Mouse (Mus musculus) bone marrow macrophage, adult 2 months (primary cell): ENCODE results near the gene Arhgap33. TPM values are rescaled to one million over a fixed set of nuclear protein-coding genes. Genes with fewer than 3 reads are reported as not detected.

Experiments used
- H3K27ac ChIP-seq: 2 replicates; pipeline ENCODE4 v1.5.1; 2012; ENCODE audit warnings: low read depth, low read length; ENCODE audit not compliant: insufficient read depth
- H3K4me1 ChIP-seq: 2 replicates; pipeline ENCODE4 v1.6.1; 2012; ENCODE audit warnings: low read length; ENCODE audit not compliant: control insufficient read depth, insufficient read depth
- H3K4me3 ChIP-seq: 2 replicates; pipeline ENCODE4 v1.5.1; 2012; ENCODE audit warnings: mild to moderate bottlenecking, low read length, moderate library complexity; ENCODE audit not compliant: insufficient read depth
- CTCF ChIP-seq: IDR thresholded peaks from 2 replicates; pipeline ENCODE4 v1.5.1; 2012; ENCODE audit warnings: low read depth, mild to moderate bottlenecking, low read length, moderate library complexity
- POLR2A ChIP-seq: IDR thresholded peaks from 2 replicates; pipeline ENCODE4 v1.6.1; 2012; ENCODE audit warnings: mild to moderate bottlenecking, low read depth, low read length, borderline replicate concordance
- polyA plus RNA-seq: library from polyadenylated mRNA; stranded (reverse); fragments of >200 nt; gene quantifications from 2 replicates; pipeline ENCODE4 v1.2.4, GENCODE M21; 2012; ENCODE audit not compliant: missing spikeins, insufficient read depth, insufficient read length

Arhgap33 gene
- polyA plus RNA-seq, 1 experiment, result 8.4 TPM

- H3K4me3 ChIP-seq, result no peak overlapping the region
- H3K27ac ChIP-seq, result no peak overlapping the region
- H3K4me1 ChIP-seq, result peaks cover 4% of the 10 kb centered on the region; the same call in 1 of the 2 replicates
- TF ChIP-seq POLR2A, result no peak
- TF ChIP-seq CTCF, result no peak
These were observed 3.5 kb downstream of the Arhgap33 start for GRCm38 (mm10) chr7:30531291-30531815.

GRCm38 (mm10) chr7:30526981-30527380 lies 7.9 kb downstream of the Arhgap33 start:
- no peak overlapping the region for H3K27ac ChIP-seq
- no peaks in the 10 kb centered on the region for H3K4me1 ChIP-seq
- TF ChIP-seq POLR2A (no peak), CTCF (no peak)

GRCm38 (mm10) chr7:30526399-30526798 lies 8.5 kb downstream of the Arhgap33 start:
- H3K4me3 ChIP-seq, result no peak overlapping the region
- H3K4me1 ChIP-seq, result no peaks in the 10 kb centered on the region
- TF ChIP-seq POLR2A (no peak), CTCF (no peak)
- no peak overlapping the region for H3K27ac ChIP-seq

More at GRCm38 (mm10) chr7:30526981-30527380, 7.9 kb downstream of the Arhgap33 start:
- no peak overlapping the region for H3K4me3 ChIP-seq

- no peak for TF ChIP-seq CTCF
- TF ChIP-seq POLR2A, result no peak
These were observed 8.9 kb downstream of the Arhgap33 start for GRCm38 (mm10) chr7:30525954-30526353.

GRCm38 (mm10) chr7:30524487-30524886 lies 10.4 kb downstream of the Arhgap33 start:
- H3K4me3 ChIP-seq, result no peak overlapping the region
- H3K27ac ChIP-seq, result no peak overlapping the region
- TF ChIP-seq POLR2A, result no peak
- H3K4me1 ChIP-seq, result no peaks in the 10 kb centered on the region

More at GRCm38 (mm10) chr7:30525954-30526353, 8.9 kb downstream of the Arhgap33 start:
- Histone ChIP-seq H3K4me1 (no peaks in the 10 kb centered on the region), H3K27ac (no peak overlapping the region), H3K4me3 (no peak overlapping the region)

- TF ChIP-seq CTCF, result no peak
- TF ChIP-seq POLR2A, result no peak
- Histone ChIP-seq H3K4me1 (no peaks in the 10 kb centered on the region), H3K4me3 (no peak overlapping the region), H3K27ac (no peak overlapping the region)
These were observed 12.0 kb downstream of the Arhgap33 start for GRCm38 (mm10) chr7:30522871-30523270.

- Histone ChIP-seq H3K4me3 (no peak overlapping the region), H3K4me1 (no peaks in the 10 kb centered on the region), H3K27ac (no peak overlapping the region)
- no peak for TF ChIP-seq CTCF
- TF ChIP-seq POLR2A, result no peak
These were observed 14.0 kb downstream of the Arhgap33 start for GRCm38 (mm10) chr7:30520856-30521255.

GRCm38 (mm10) chr7:30520396-30520795 lies 14.5 kb downstream of the Arhgap33 start:
- H3K4me1 ChIP-seq, result no peaks in the 10 kb centered on the region

GRCm38 (mm10) chr7:30518325-30518724 lies 16.5 kb downstream of the Arhgap33 start:
- no peaks in the 10 kb centered on the region for H3K4me1 ChIP-seq
- no peak overlapping the region for H3K27ac ChIP-seq
- TF ChIP-seq CTCF (no peak), POLR2A (no peak)
- no peak overlapping the region for H3K4me3 ChIP-seq

More at GRCm38 (mm10) chr7:30520396-30520795, 14.5 kb downstream of the Arhgap33 start:
- Histone ChIP-seq H3K27ac (no peak overlapping the region), H3K4me3 (no peak overlapping the region)
- TF ChIP-seq CTCF (no peak), POLR2A (no peak)

GRCm38 (mm10) chr7:30515003-30515760 lies 19.7 kb downstream of the Arhgap33 start:
- Histone ChIP-seq H3K4me3 (no peak overlapping the region), H3K27ac (no peak overlapping the region), H3K4me1 (no peaks in the 10 kb centered on the region)
- TF ChIP-seq POLR2A (no peak), CTCF (no peak)
